Mouse (Mus musculus) liver, adult 2 months (tissue): Measurements from ENCODE around the gene Rad51b.

ENCODE experiments used
- CTCF ChIP-seq: fragments of 200-500 bp; IDR thresholded peaks from 2 replicates; pipeline ENCODE4 v1.5.1; 2011; ENCODE audit warnings: low read depth, low read length, control low read depth
- POLR2A ChIP-seq: fragments of 200-500 bp; IDR thresholded peaks from 2 replicates; pipeline ENCODE4 v1.6.1; 2011; ENCODE audit warnings: low read length, control low read depth; ENCODE audit not compliant: insufficient read depth; ENCODE audit errors: extremely low read depth

GRCm38 (mm10) chr12:79751781-79752180, 454.7 kb downstream of the Rad51b start:
- TF ChIP-seq CTCF = no peak
- no peak for TF ChIP-seq POLR2A
